Comparison of ENCODE assay signal across 25 mouse cellular contexts in the genomic region with DNA sequence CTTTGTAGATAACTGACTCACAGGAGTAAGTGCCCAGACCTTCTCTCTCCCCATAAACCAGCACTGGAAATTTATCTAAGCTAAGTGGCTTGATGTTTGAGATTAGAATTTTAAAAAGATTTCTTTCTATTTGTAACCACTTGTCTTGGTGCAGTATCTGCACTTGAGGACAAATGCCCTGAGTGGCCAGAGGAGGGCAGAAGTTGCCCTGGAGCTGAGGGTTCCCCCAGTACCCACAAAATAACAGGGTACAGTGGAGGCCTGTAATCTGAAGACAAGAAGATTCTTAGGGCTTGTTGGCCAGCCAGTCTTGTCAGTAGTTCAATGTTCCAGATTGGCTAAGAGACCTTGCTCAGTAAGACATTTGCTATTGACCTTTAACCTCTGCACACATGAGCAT.
DNase-seq lines count a peak whose midpoint lies in the region; ATAC-seq and TF ChIP-seq lines count a peak whose summit lies in the region.
"Had no signal": no experiment of that assay in that cellular context is flagged by ENCODE, and none has a peak within 500 bp of the region (broad histone marks: within the 10 kb centered on the region; RNA-seq: fewer than 3 reads in every experiment).

No protein-coding gene starts in this region.

- intact Hi-C loops in heart, adult 2 months (cut with DNase I): no loop called here
- intact Hi-C loops in heart, postnatal 36 days (cut with DNase I): no loop called here

- ATAC-seq in megakaryocyte-erythroid progenitor cell, adult 5-6 weeks (replicated peaks; ENCODE audit: low FRiP score, low TSS enrichment, poor library complexity, severe bottlenecking): 0 out of 2 replicates have a peak, but pooled peaks have one; percentile 48
- no peak for ATAC-seq in erythroblast, adult 5-6 weeks (replicated peaks; ENCODE audit: low FRiP score, poor library complexity, severe bottlenecking)
- ATAC-seq: forebrain, embryonic 16.5 days; liver, embryonic 12.5 days; liver, postnatal 0 days had no signal

- H3K27me3 ChIP-seq in heart, adult 2 months (ENCODE audit: control insufficient read depth, insufficient read depth, low read length): no peaks in the 10 kb centered on the region
- H3K27me3 ChIP-seq in liver, adult 2 months (ENCODE audit: control insufficient read depth, insufficient read depth, low read length): no peaks in the 10 kb centered on the region
- H3K27me3 ChIP-seq: embryonic facial prominence, embryonic 12.5 days; heart, embryonic 15.5 days; hindbrain, embryonic 12.5 days; limb, embryonic 12.5 days; liver, embryonic 12.5 days; neural tube, embryonic 13.5 days had no signal

- no peak overlapping the region for H3K27ac ChIP-seq in heart, adult 2 months
- H3K27ac ChIP-seq in liver, adult 2 months (replicated peaks; ENCODE audit: insufficient read depth, low read depth, low read length): no peak overlapping the region
- H3K27ac ChIP-seq: embryonic facial prominence, embryonic 12.5 days; forebrain, embryonic 10.5 days; heart, embryonic 10.5 days; heart, embryonic 15.5 days; hindbrain, embryonic 12.5 days; limb, embryonic 12.5 days; liver, embryonic 12.5 days; neural tube, embryonic 13.5 days had no signal

- H3K4me1 ChIP-seq in heart, adult 2 months (ENCODE audit: control insufficient read depth, insufficient read depth, low read length): no peaks in the 10 kb centered on the region
- H3K4me1 ChIP-seq in liver, adult 2 months (ENCODE audit: control insufficient read depth, insufficient read depth, low read length): no peaks in the 10 kb centered on the region
- H3K4me1 ChIP-seq: embryonic facial prominence, embryonic 12.5 days; forebrain, embryonic 10.5 days; heart, embryonic 10.5 days; heart, embryonic 15.5 days; hindbrain, embryonic 12.5 days; limb, embryonic 12.5 days; liver, embryonic 12.5 days had no signal

- H3K9ac ChIP-seq in heart, adult 2 months (ENCODE audit: low read depth, low read length): no peak overlapping the region
- no peak overlapping the region for H3K9ac ChIP-seq in liver, adult 2 months (ENCODE audit: low read depth, low read length)
- H3K9ac ChIP-seq: embryonic facial prominence, embryonic 12.5 days; heart, embryonic 15.5 days; hindbrain, embryonic 12.5 days; limb, embryonic 12.5 days; liver, embryonic 12.5 days; liver, postnatal 0 days; neural tube, embryonic 13.5 days had no signal

- no peaks in the 10 kb centered on the region for H3K79me2 ChIP-seq in heart, adult 2 months (replicated peaks; ENCODE audit: control insufficient read depth, insufficient read depth, low read length)
- H3K79me2 ChIP-seq in liver, adult 2 months (ENCODE audit: control insufficient read depth, insufficient read depth, low read length): no peaks in the 10 kb centered on the region

- no peak for DNase-seq in heart, adult 2 months
- no peak for DNase-seq in heart, postnatal 36 days
- DNase-seq in liver, adult 2 months (ENCODE audit: extremely low read depth, low read depth, low spot score): no peak
- DNase-seq in liver (no peak), MEL-GATA-1-ER (ENCODE audit: extremely low read depth, low read depth) (peak; percentile 34)
- DNase-seq: adrenal gland, adult 8-10 months; cerebellum, adult 9-10 months; cerebellum, postnatal 36 days; embryo, embryonic 11 days; kidney, adult 18-20 months; kidney, postnatal 36 days; liver, postnatal 0 days; lung, postnatal 14 days; thymus, postnatal 4 days had no signal

- TF ChIP-seq POLR2A in heart, adult 2 months (IDR thresholded peaks at IDR 0.05; ENCODE audit: insufficient read depth, low read depth, low read length): no peak
- no peak for TF ChIP-seq POLR2A in liver, adult 2 months (IDR thresholded peaks at IDR 0.05; ENCODE audit: extremely low read depth, insufficient read depth, low read length)

- no peak for TF ChIP-seq EP300 in heart, adult 2 months (IDR thresholded peaks at IDR 0.05; ENCODE audit: insufficient read depth, low read depth, low read length)

- H3K36me3 ChIP-seq in heart, adult 2 months (ENCODE audit: control insufficient read depth, insufficient read depth, low read length): no peaks in the 10 kb centered on the region
- no peaks in the 10 kb centered on the region for H3K36me3 ChIP-seq in liver, adult 2 months (ENCODE audit: control insufficient read depth, insufficient read depth, low read length)
- H3K36me3 ChIP-seq: embryonic facial prominence, embryonic 12.5 days; forebrain, embryonic 10.5 days; heart, embryonic 15.5 days; hindbrain, embryonic 12.5 days; limb, embryonic 12.5 days; liver, embryonic 12.5 days; neural tube, embryonic 13.5 days had no signal

- no peak overlapping the region for H3K4me3 ChIP-seq in heart, adult 2 months
- H3K4me3 ChIP-seq in liver, adult 2 months (ENCODE audit: insufficient read depth, low read depth, low read length): no peak overlapping the region
- H3K4me3 ChIP-seq: embryonic facial prominence, embryonic 12.5 days; forebrain, embryonic 10.5 days; heart, embryonic 10.5 days; heart, embryonic 15.5 days; hindbrain, embryonic 12.5 days; limb, embryonic 12.5 days; liver, embryonic 12.5 days; neural tube, embryonic 13.5 days had no signal

- TF ChIP-seq CTCF in heart, adult 2 months (IDR thresholded peaks at IDR 0.05): peak; percentile 14; the same call in 1 of the 2 replicates
- TF ChIP-seq CTCF in liver, adult 2 months (IDR thresholded peaks at IDR 0.05; ENCODE audit: low read depth, low read length): 0 out of 2 replicates have a peak, but pooled peaks have one; percentile 7
